Mouse (Mus musculus) embryonic fibroblast, embryonic 13.5 days (primary cell): ENCODE measurements around the gene Veph1.

Experiments used
- CTCF ChIP-seq: IDR thresholded peaks from 2 replicates; pipeline ENCODE4 v1.5.1; 2011; ENCODE audit warnings: mild to moderate bottlenecking, control low read depth, low read length, moderate library complexity, borderline replicate concordance; ENCODE audit not compliant: insufficient read depth
- POLR2A ChIP-seq: IDR thresholded peaks from 2 replicates; pipeline ENCODE4 v1.6.1; 2011; ENCODE audit warnings: low read depth, mild to moderate bottlenecking, control low read depth, low read length, moderate library complexity

DNA sequence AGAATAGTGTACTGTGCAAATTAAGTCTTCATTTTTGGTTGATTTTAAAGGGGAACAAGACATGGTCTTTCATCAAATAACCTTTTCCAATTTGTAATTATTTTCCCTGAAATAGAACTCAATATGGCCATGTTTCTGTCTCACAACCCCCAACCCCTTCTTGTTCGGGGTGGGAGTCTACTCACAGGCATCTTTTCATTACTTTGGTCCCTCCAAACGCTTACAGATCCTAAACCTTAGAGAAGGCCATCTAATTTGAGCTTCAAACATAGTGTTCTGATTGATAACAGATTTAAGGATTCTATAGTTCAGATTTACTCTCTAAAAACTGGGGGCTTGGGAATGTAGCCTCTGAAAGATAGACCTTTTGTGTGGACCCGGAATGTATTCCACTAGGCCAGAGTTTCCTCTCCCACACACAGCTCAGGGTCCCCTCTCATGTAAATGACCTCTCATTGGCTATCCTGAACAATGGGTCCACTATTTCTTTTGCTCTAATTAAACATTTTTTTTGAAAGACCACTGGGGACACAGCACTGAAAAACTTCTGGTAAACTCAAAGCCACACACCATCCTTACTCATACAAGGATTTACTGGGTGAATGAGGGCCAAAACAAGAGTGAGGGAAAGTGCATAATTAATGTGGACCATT is 102.6 kb downstream of the Veph1 start:
- TF ChIP-seq POLR2A (no peak), CTCF (no peak)
